8 mouse cellular contexts compared by ENCODE assay signal in the genomic region with DNA sequence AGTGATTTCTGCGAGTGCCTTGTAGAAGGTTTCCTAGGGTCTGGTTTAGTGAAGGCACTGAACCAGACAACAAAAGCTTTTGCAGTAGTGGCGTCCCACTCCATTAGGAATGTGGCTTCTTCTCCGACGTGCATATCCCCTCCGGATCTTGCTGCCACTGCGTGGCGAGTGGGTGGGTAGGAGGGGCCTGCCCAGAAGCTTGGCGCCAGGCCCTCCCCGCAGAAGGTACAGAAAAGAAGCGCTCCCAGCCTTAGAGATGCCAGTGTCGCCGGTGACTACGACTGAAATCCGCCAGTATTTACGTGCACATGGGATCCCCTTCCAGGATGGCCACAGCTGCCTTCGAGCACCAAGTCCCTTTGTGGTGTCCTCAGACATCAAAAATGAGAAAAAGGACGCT. TPM values are rescaled to one million over a fixed set of nuclear protein-coding genes. Genes with fewer than 3 reads are reported as not detected.
DNase-seq lines count a peak whose midpoint lies in the region; ATAC-seq lines count a peak whose summit lies in the region.

No protein-coding gene starts in this region.

- H3K9me3 ChIP-seq in embryonic facial prominence, embryonic 15.5 days (replicated peaks) = no peaks in the 10 kb centered on the region
- no peaks in the 10 kb centered on the region for H3K9me3 ChIP-seq in liver, embryonic 11.5 days (ENCODE audit: control insufficient read depth, low read length)

- 33% methylated on average over 17 of the region's 17 CpGs for WGBS in embryonic facial prominence, embryonic 15.5 days
- 29% methylated on average over 17 of the region's 17 CpGs for WGBS in liver, embryonic 11.5 days

- H3K27me3 ChIP-seq in embryonic facial prominence, embryonic 15.5 days = no peaks in the 10 kb centered on the region
- H3K27me3 ChIP-seq in liver, embryonic 11.5 days (replicated peaks; ENCODE audit: control insufficient read depth, insufficient read depth, low read length) = no peaks in the 10 kb centered on the region

- ATAC-seq in cerebellum, adult (ENCODE audit: insufficient number of reproducible peaks, low FRiP score, low TSS enrichment) = no peak
- ATAC-seq in embryonic facial prominence, embryonic 15.5 days (ENCODE audit: insufficient number of reproducible peaks, low FRiP score, low TSS enrichment, low read depth) = no peak
- ATAC-seq in liver, embryonic 11.5 days (replicated peaks; ENCODE audit: low FRiP score) = no peak

- peak overlapping the region; percentile 83 for H3K27ac ChIP-seq in embryonic facial prominence, embryonic 15.5 days (replicated peaks)
- H3K27ac ChIP-seq in liver, embryonic 11.5 days (ENCODE audit: low read depth, low read length) = peak overlapping the region; percentile 55; the same call in 1 of the 2 replicates

- peaks cover 28% of the 10 kb centered on the region for H3K4me1 ChIP-seq in embryonic facial prominence, embryonic 15.5 days
- H3K4me1 ChIP-seq in liver, embryonic 11.5 days (replicated peaks; ENCODE audit: control insufficient read depth, insufficient read depth, low read length) = peaks cover 20% of the 10 kb centered on the region

- DNase-seq in cerebellum, postnatal 10 days = peak; percentile 42 to 56
- DNase-seq in 416B (ENCODE audit: low read depth) = peak; percentile 39
- no peak for DNase-seq in liver, embryonic 11.5 days (ENCODE audit: low spot score)
- no peak for DNase-seq in layer of hippocampus, adult 9-10 months (ENCODE audit: low spot score)
- no peak for DNase-seq in spleen, adult 12 weeks (ENCODE audit: low spot score)
- no peak for DNase-seq in frontal cortex, postnatal 14 days (ENCODE audit: low spot score in 2 of 2)

- H3K4me3 ChIP-seq in embryonic facial prominence, embryonic 15.5 days (replicated peaks) = peak overlapping the region; percentile 97
- H3K4me3 ChIP-seq in liver, embryonic 11.5 days (ENCODE audit: low read depth, low read length) = peak overlapping the region; percentile 96

- H3K9ac ChIP-seq in embryonic facial prominence, embryonic 15.5 days = peak overlapping the region; percentile 77; the same call in 1 of the 2 replicates
- H3K9ac ChIP-seq in liver, embryonic 11.5 days (ENCODE audit: low read depth, low read length) = peak overlapping the region; percentile 82

- peak overlapping the region; percentile 79 for H3K4me2 ChIP-seq in embryonic facial prominence, embryonic 15.5 days (replicated peaks)
- H3K4me2 ChIP-seq in liver, embryonic 11.5 days = peak overlapping the region; percentile 87

- H3K36me3 ChIP-seq in embryonic facial prominence, embryonic 15.5 days = peaks cover 51% of the 10 kb centered on the region
- peaks cover 41% of the 10 kb centered on the region for H3K36me3 ChIP-seq in liver, embryonic 11.5 days (ENCODE audit: control insufficient read depth, insufficient read depth, low read length)

RNA-seq across cellular contexts. Expression of a gene that starts 0.8 kb away (rescaled TPM):
- 73.1 and 77.3 TPM in 2 replicates for polyA plus RNA-seq in embryonic facial prominence, embryonic 15.5 days (2015; fragmentation: Nextera tagmentation; extraction: Ambion mirVana)
- polyA plus RNA-seq in liver, embryonic 11.5 days (2014; fragmentation: Nextera tagmentation; extraction: Ambion mirVana) = 62.2 and 65.3 TPM in 2 replicates

RNA-seq across cellular contexts. Expression of a gene that starts 1.6 kb away (rescaled TPM):
- polyA plus RNA-seq in embryonic facial prominence, embryonic 15.5 days (2015; fragmentation: Nextera tagmentation; extraction: Ambion mirVana) = 20.2 and 22.1 TPM in 2 replicates
- 24.9 and 25.1 TPM in 2 replicates for polyA plus RNA-seq in liver, embryonic 11.5 days (2014; fragmentation: Nextera tagmentation; extraction: Ambion mirVana)

RNA-seq across cellular contexts. Expression of a gene that starts 7.2 kb away (rescaled TPM):
- 75.8 and 80.5 TPM in 2 replicates for polyA plus RNA-seq in embryonic facial prominence, embryonic 15.5 days (2015; fragmentation: Nextera tagmentation; extraction: Ambion mirVana)
- 28.6 and 31.4 TPM in 2 replicates for polyA plus RNA-seq in liver, embryonic 11.5 days (2014; fragmentation: Nextera tagmentation; extraction: Ambion mirVana)

RNA-seq across cellular contexts. Expression of a gene that starts 18.1 kb away (rescaled TPM):
- 4.8 and 5.9 TPM in 2 replicates for polyA plus RNA-seq in embryonic facial prominence, embryonic 15.5 days (2015; fragmentation: Nextera tagmentation; extraction: Ambion mirVana)
- 4.7 and 4.9 TPM in 2 replicates for polyA plus RNA-seq in liver, embryonic 11.5 days (2014; fragmentation: Nextera tagmentation; extraction: Ambion mirVana)

RNA-seq across cellular contexts. Expression of a gene that starts 38.5 kb away (rescaled TPM):
- polyA plus RNA-seq in embryonic facial prominence, embryonic 15.5 days (2015; fragmentation: Nextera tagmentation; extraction: Ambion mirVana) = 0.68 and 0.75 TPM in 2 replicates
- polyA plus RNA-seq in liver, embryonic 11.5 days (2014; fragmentation: Nextera tagmentation; extraction: Ambion mirVana) = 0.09 TPM in 1 of 2 replicates, not detected in the other

Comparison
In these comparisons a context has a peak if more than half of its experiments do, and no peak if none do; other contexts are left out.
1. DNase-seq: peak in cerebellum, postnatal 10 days (2 of 2) and 416B (single experiment); none in liver, embryonic 11.5 days (single experiment), layer of hippocampus, adult 9-10 months (single experiment), spleen, adult 12 weeks (single experiment) and frontal cortex, postnatal 14 days (0 of 2).